Mouse (Mus musculus): ENCODE measurements around the gene Tut1.

- no peak for TF ChIP-seq CTCF (IDR thresholded peaks at IDR 0.05; ENCODE audit: low read depth, low read length)
- no peak for TF ChIP-seq POLR2A (IDR thresholded peaks at IDR 0.05; ENCODE audit: insufficient read depth, low read length)
- TF ChIP-seq EP300 (IDR thresholded peaks at IDR 0.05; ENCODE audit: insufficient read depth, low read depth, low read length), result no peak
Observed at GRCm38 (mm10) chr19:8994813-8995607, 41.4 kb downstream of the Tut1 start.
